Mouse (Mus musculus) ES-Bruce4 (cell line): ENCODE measurements at regions not wholly inside any gene's neighbourhood (a gene's known extent, or its start where the extent isn't known, plus 50 kb on each side); places are given as distances from the start of the nearest gene placed in this dataset.

Experiments used
- H3K27ac ChIP-seq: 2 replicates; pipeline ENCODE4 v1.5.1; 2012; ENCODE audit warnings: low read length, inconsistent platforms; ENCODE audit not compliant: insufficient read depth
- H3K27me3 ChIP-seq: 2 replicates; pipeline ENCODE4 v1.6.1; 2012; ENCODE audit warnings: mild to moderate bottlenecking, low read length, inconsistent platforms; ENCODE audit not compliant: control insufficient read depth, poor library complexity, insufficient read depth, severe bottlenecking
- H3K36me3 ChIP-seq: 2 replicates; pipeline ENCODE4 v1.6.1; 2012; ENCODE audit warnings: inconsistent platforms, mild to moderate bottlenecking, low read length, moderate library complexity; ENCODE audit not compliant: control insufficient read depth, poor library complexity, insufficient read depth, severe bottlenecking
- H3K4me1 ChIP-seq: one replicate; pipeline ENCODE4 v1.8.1; 2011; ENCODE audit warnings: low read length; ENCODE audit not compliant: control insufficient read depth, insufficient read depth
- H3K4me3 ChIP-seq: 2 replicates; pipeline ENCODE4 v1.5.1; 2011; ENCODE audit warnings: low read depth, mild to moderate bottlenecking, low read length
- H3K9ac ChIP-seq: 2 replicates; pipeline ENCODE4 v1.6.1; 2012; ENCODE audit warnings: low read depth, mild to moderate bottlenecking, inconsistent platforms; ENCODE audit not compliant: poor library complexity, severe bottlenecking
- H3K9me3 ChIP-seq: replicated peaks from 2 replicates; pipeline ENCODE4 v1.6.1; 2012; ENCODE audit warnings: mild to moderate bottlenecking, low read length, inconsistent platforms; ENCODE audit not compliant: control insufficient read depth, poor library complexity, insufficient read depth, severe bottlenecking
- CTCF ChIP-seq: IDR thresholded peaks from one replicate; pipeline ENCODE4 v1.8.1; 2011; ENCODE audit warnings: low read depth, low read length
- EP300 ChIP-seq: IDR thresholded peaks from 2 replicates; pipeline ENCODE4 v1.6.1; 2011; ENCODE audit warnings: low read depth, low read length; ENCODE audit not compliant: insufficient read depth
- POLR2A ChIP-seq: IDR thresholded peaks from one replicate; pipeline ENCODE4 v1.8.1; 2011; ENCODE audit warnings: low read length; ENCODE audit not compliant: insufficient read depth

DNA sequence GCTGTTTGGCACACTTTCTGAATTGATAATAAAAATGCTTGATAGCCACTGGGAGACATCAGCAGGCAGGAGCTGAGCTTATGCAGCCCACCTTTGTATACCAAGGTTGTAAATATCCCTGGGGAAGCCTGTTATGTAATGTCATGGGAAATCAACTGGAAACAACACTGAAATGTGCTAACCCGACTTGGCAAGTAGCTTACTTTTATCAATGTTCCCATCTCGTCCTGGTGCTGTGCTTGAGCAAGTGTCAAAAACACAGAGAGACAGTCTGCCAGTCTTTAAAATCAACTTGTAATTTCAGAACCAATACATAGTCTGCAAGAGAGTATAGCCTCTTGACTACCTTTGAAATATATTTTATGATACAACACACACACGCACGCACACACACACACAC is 391.7 kb upstream of the Fam241a start:
- no peak overlapping the region for H3K9ac ChIP-seq
- no peak overlapping the region for H3K27ac ChIP-seq
- no peaks in the 10 kb centered on the region for H3K36me3 ChIP-seq
- H3K9me3 ChIP-seq: no peaks in the 10 kb centered on the region
- H3K27me3 ChIP-seq: no peaks in the 10 kb centered on the region
- H3K4me1 ChIP-seq: no peaks in the 10 kb centered on the region
- H3K4me3 ChIP-seq: no peak overlapping the region
- TF ChIP-seq CTCF (no peak), EP300 (no peak), POLR2A (no peak)

DNA sequence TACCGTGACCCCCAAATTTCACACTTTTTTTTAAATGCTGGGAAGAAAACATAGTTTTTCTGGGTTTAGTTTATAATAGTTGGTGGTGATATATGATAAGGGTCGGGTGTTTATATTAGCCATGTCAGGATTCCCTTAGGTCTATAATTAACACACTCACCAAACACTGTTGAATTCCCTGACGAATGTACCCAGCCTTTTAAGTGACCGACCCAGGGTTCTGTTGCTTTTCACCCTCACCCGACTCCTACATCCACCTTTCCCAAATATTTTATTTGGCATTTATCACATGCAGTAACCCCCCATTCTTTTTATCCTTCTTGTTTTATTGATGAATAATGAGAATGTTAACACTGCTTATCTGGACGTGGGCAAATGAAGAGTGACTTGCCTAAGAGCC is 389.1 kb upstream of the Fam241a start:
- TF ChIP-seq CTCF: no peak
- Histone ChIP-seq H3K9me3 (no peaks in the 10 kb centered on the region), H3K36me3 (no peaks in the 10 kb centered on the region), H3K9ac (no peak overlapping the region), H3K27ac (no peak overlapping the region), H3K4me1 (no peaks in the 10 kb centered on the region), H3K4me3 (no peak overlapping the region), H3K27me3 (no peaks in the 10 kb centered on the region)

DNA sequence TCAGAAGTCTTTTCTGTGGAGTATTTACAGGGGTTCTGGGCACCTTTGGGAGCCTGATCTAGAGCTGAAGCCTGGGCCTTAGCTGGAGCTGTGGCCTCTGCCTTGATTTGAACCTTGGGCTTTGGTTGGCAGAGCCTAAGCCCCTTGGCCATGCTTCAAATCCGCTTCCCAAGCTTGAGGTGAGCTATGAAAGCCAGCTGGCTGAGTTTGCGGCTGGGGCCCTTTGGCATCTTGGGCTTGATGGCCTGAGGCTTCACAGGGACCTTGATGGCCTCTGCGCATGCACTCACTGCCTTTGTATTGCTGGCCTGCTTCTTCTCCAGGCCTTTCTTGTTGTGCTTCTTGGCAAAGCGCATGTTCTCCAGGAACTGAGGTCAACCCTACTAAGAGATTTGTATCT is 384.5 kb upstream of the Fam241a start:
- H3K4me1 ChIP-seq: no peaks in the 10 kb centered on the region
- H3K9me3 ChIP-seq: no peaks in the 10 kb centered on the region
- TF ChIP-seq CTCF: no peak
- no peak for TF ChIP-seq EP300
- no peak for TF ChIP-seq POLR2A
- no peak overlapping the region for H3K4me3 ChIP-seq
- H3K9ac ChIP-seq: no peak overlapping the region
- no peak overlapping the region for H3K27ac ChIP-seq
- no peaks in the 10 kb centered on the region for H3K36me3 ChIP-seq
- no peaks in the 10 kb centered on the region for H3K27me3 ChIP-seq

DNA sequence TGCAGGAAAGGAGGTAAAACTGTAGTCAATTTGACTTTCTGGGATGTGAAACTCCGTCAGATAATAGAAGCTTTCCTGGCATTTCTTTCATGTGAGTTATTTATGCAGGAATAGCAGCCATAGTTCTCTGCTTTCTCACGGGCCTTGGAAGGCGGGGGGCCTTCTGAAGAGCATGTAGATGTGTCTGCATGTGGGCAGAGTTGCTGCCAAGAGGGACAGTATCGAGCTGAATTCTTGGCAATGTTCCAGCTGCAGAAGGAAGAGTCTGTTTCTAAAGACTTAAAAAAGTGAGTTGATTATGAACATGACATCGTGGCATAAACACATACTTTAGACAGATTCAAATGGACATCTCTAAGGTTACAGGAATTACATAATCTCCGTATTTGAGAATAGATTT is 374.5 kb upstream of the Fam241a start:
- no peak overlapping the region for H3K4me3 ChIP-seq
- TF ChIP-seq CTCF: no peak
- TF ChIP-seq EP300: no peak
- TF ChIP-seq POLR2A: no peak
- no peaks in the 10 kb centered on the region for H3K4me1 ChIP-seq
- H3K9ac ChIP-seq: no peak overlapping the region
- H3K27me3 ChIP-seq: no peaks in the 10 kb centered on the region
- H3K36me3 ChIP-seq: no peaks in the 10 kb centered on the region
- no peak overlapping the region for H3K27ac ChIP-seq
- H3K9me3 ChIP-seq: no peaks in the 10 kb centered on the region

DNA sequence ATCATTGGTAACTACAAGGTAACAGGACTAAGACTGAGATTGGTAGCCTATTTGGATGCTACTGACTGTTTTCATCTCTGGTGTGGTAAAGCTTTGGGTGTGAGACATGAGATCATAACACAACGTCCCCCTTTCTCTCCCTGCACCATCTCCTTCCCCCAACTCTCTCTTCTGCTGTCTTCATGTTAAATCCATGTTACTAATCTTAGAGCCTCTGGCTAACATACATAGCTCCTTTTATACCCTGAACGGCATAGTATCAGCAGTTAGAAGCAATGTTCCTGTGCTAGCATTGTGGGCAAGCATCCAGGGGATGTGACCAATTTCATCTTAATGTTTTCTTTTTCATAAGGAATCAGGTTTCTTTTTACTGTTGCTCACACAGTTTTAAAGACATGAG is 365.1 kb upstream of the Fam241a start:
- TF ChIP-seq POLR2A (no peak), EP300 (no peak), CTCF (no peak)
- no peak overlapping the region for H3K9ac ChIP-seq
- no peaks in the 10 kb centered on the region for H3K27me3 ChIP-seq
- no peak overlapping the region for H3K4me3 ChIP-seq
- H3K4me1 ChIP-seq: no peaks in the 10 kb centered on the region
- no peaks in the 10 kb centered on the region for H3K9me3 ChIP-seq
- H3K36me3 ChIP-seq: no peaks in the 10 kb centered on the region
- no peak overlapping the region for H3K27ac ChIP-seq

DNA sequence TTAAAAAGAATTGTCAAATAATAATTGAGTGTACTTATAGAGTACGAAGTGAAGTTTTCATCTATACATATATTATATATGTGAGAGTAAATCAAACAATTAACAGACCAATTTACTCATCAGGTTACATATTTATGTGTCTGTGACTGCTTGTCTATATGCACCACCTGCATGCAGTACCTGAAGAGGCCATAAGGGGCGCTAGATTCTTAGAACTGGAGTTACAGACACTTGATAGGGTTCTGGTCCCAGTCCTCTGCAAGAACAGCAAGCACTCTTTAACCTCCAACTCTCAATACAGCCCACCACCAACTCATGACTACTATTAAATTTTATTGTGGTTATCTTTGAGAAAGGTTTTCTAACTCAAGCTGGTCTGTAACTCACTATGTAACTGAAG is 351.7 kb upstream of the Fam241a start:
- Histone ChIP-seq H3K36me3 (no peaks in the 10 kb centered on the region), H3K27me3 (no peaks in the 10 kb centered on the region), H3K9me3 (no peaks in the 10 kb centered on the region), H3K4me1 (no peaks in the 10 kb centered on the region), H3K4me3 (no peak overlapping the region), H3K9ac (no peak overlapping the region), H3K27ac (no peak overlapping the region)
- no peak for TF ChIP-seq POLR2A
- TF ChIP-seq EP300: no peak
- no peak for TF ChIP-seq CTCF
